Mouse (Mus musculus): ENCODE results near the gene Aftph. TPM values are rescaled to one million over a fixed set of nuclear protein-coding genes. Genes with fewer than 3 reads are reported as not detected.

The Aftph gene
- polyA plus RNA-seq, 1 experiment, result 34.8 TPM

DNA sequence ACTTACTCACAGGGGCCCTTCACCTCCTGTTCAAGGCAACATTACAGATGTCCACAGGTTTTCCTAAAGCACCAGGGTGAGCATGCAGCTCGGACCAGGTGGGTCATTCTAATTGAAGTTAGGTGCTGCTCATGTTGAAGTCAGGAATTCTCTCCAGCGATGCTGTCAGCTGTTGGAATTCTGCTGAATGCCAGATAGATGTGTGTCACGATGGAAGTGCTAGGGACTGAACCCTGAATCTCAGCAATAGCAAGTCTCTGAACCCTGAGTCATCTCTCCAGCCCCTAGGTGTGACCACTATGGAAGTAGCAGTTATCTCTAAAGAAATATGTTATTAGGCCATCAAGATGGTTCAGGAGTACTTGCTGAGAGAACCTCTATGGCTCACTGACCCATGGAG is 95.9 kb downstream of the Aftph start:
- Histone ChIP-seq H3K9me3 (replicated peaks; ENCODE audit: control insufficient read depth, insufficient read depth, low read length, poor library complexity, severe bottlenecking) (no peaks in the 10 kb centered on the region), H3K4me3 (ENCODE audit: low read depth, low read length) (no peak overlapping the region), H3K4me1 (ENCODE audit: control insufficient read depth, insufficient read depth, low read length) (peaks cover 10% of the 10 kb centered on the region), H3K36me3 (ENCODE audit: control insufficient read depth, insufficient read depth, low read length, poor library complexity, severe bottlenecking) (no peaks in the 10 kb centered on the region), H3K9ac (ENCODE audit: low read depth, poor library complexity, severe bottlenecking) (no peak overlapping the region), H3K27me3 (ENCODE audit: control insufficient read depth, insufficient read depth, low read length, poor library complexity, severe bottlenecking) (no peaks in the 10 kb centered on the region), H3K27ac (ENCODE audit: insufficient read depth, low read length) (no peak overlapping the region)
- TF ChIP-seq EP300 (IDR thresholded peaks at IDR 0.05; ENCODE audit: insufficient read depth, low read depth, low read length) (no peak), POLR2A (IDR thresholded peaks at IDR 0.05; ENCODE audit: insufficient read depth, low read length) (no peak), CTCF (IDR thresholded peaks at IDR 0.05; ENCODE audit: low read depth, low read length) (no peak)

DNA sequence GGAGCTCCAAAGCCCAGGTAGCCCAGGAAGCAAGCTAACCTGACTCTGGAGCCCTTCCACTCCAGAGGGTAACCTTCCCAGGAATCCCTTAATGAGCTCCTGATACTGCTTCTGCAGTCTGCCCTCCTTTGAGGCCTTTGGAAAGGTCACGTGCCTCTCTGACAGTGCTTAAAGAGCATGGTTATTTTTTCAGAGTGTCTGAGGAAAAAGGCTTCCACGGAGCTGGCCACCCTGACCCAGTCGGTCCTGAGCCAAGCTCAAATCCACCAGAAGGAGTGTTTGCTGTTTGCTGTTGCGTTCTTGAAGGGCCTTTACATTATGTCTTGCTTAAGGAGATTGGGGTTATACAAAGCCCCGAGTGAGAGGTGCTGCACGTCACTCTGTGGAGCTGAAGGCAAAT is 96.5 kb downstream of the Aftph start:
- peaks cover 10% of the 10 kb centered on the region for H3K4me1 ChIP-seq (ENCODE audit: control insufficient read depth, insufficient read depth, low read length)
- H3K9me3 ChIP-seq (replicated peaks; ENCODE audit: control insufficient read depth, insufficient read depth, low read length, poor library complexity, severe bottlenecking), result no peaks in the 10 kb centered on the region
- no peak overlapping the region for H3K4me3 ChIP-seq (ENCODE audit: low read depth, low read length)
- TF ChIP-seq CTCF (IDR thresholded peaks at IDR 0.05; ENCODE audit: low read depth, low read length) (no peak), EP300 (IDR thresholded peaks at IDR 0.05; ENCODE audit: insufficient read depth, low read depth, low read length) (no peak), POLR2A (IDR thresholded peaks at IDR 0.05; ENCODE audit: insufficient read depth, low read length) (no peak)
- H3K36me3 ChIP-seq (ENCODE audit: control insufficient read depth, insufficient read depth, low read length, poor library complexity, severe bottlenecking), result no peaks in the 10 kb centered on the region
- no peak overlapping the region for H3K9ac ChIP-seq (ENCODE audit: low read depth, poor library complexity, severe bottlenecking)
- no peaks in the 10 kb centered on the region for H3K27me3 ChIP-seq (ENCODE audit: control insufficient read depth, insufficient read depth, low read length, poor library complexity, severe bottlenecking)
- no peak overlapping the region for H3K27ac ChIP-seq (ENCODE audit: insufficient read depth, low read length)

DNA sequence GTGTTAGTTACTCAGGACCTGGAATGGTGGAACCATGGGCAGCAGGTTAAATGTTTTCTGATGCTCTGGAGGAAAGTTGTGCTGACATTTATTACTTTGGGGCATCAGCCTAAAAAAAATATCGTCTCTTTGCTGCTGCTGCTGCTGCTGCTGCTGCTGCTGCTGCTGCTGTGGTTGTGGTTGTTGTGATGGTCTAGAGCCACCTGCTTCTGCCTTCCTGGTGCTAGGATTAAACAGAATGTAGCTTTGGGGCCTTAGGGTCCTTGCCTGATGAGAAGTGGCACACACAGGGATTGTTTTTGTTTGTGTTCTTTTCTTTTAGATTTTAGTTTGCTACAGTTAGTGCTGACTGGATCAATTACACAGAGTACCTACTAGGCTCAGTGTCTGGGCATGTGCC is 97.2 kb downstream of the Aftph start:
- no peaks in the 10 kb centered on the region for H3K27me3 ChIP-seq (ENCODE audit: control insufficient read depth, insufficient read depth, low read length, poor library complexity, severe bottlenecking)
- no peak overlapping the region for H3K4me3 ChIP-seq (ENCODE audit: low read depth, low read length)
- H3K27ac ChIP-seq (ENCODE audit: insufficient read depth, low read length), result no peak overlapping the region
- H3K36me3 ChIP-seq (ENCODE audit: control insufficient read depth, insufficient read depth, low read length, poor library complexity, severe bottlenecking), result no peaks in the 10 kb centered on the region
- H3K9me3 ChIP-seq (replicated peaks; ENCODE audit: control insufficient read depth, insufficient read depth, low read length, poor library complexity, severe bottlenecking), result no peaks in the 10 kb centered on the region
- H3K4me1 ChIP-seq (ENCODE audit: control insufficient read depth, insufficient read depth, low read length), result peaks cover 10% of the 10 kb centered on the region
- TF ChIP-seq CTCF (IDR thresholded peaks at IDR 0.05; ENCODE audit: low read depth, low read length) (no peak), POLR2A (IDR thresholded peaks at IDR 0.05; ENCODE audit: insufficient read depth, low read length) (no peak), EP300 (IDR thresholded peaks at IDR 0.05; ENCODE audit: insufficient read depth, low read depth, low read length) (no peak)
- no peak overlapping the region for H3K9ac ChIP-seq (ENCODE audit: low read depth, poor library complexity, severe bottlenecking)

DNA sequence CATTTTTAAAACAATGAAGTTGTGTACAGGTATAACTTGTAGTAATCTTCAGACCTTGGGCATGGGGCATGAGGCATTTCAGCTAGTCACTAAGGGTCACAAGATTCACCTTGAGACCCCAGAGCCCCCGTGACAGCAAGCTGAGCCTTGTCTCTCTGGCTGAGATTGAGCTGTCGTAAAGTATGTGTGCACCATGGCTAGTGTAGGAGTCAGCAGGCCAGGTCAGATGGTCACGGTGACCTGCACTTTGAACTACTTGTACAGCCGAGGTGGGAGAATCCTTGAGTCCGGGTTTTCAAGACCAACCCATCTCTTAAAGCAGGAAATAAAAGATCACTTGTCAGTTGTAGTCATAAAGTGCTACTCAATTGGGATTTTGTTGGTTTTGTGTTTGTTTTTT is 98.2 kb downstream of the Aftph start:
- H3K36me3 ChIP-seq (ENCODE audit: control insufficient read depth, insufficient read depth, low read length, poor library complexity, severe bottlenecking), result no peaks in the 10 kb centered on the region
- no peak overlapping the region for H3K4me3 ChIP-seq (ENCODE audit: low read depth, low read length)
- H3K9ac ChIP-seq (ENCODE audit: low read depth, poor library complexity, severe bottlenecking), result no peak overlapping the region
- no peaks in the 10 kb centered on the region for H3K9me3 ChIP-seq (replicated peaks; ENCODE audit: control insufficient read depth, insufficient read depth, low read length, poor library complexity, severe bottlenecking)
- no peaks in the 10 kb centered on the region for H3K27me3 ChIP-seq (ENCODE audit: control insufficient read depth, insufficient read depth, low read length, poor library complexity, severe bottlenecking)
- H3K27ac ChIP-seq (ENCODE audit: insufficient read depth, low read length), result no peak overlapping the region
- H3K4me1 ChIP-seq (ENCODE audit: control insufficient read depth, insufficient read depth, low read length), result peaks cover 10% of the 10 kb centered on the region
- TF ChIP-seq POLR2A (IDR thresholded peaks at IDR 0.05; ENCODE audit: insufficient read depth, low read length), result no peak
- TF ChIP-seq CTCF (IDR thresholded peaks at IDR 0.05; ENCODE audit: low read depth, low read length), result no peak
- no peak for TF ChIP-seq EP300 (IDR thresholded peaks at IDR 0.05; ENCODE audit: insufficient read depth, low read depth, low read length)

DNA sequence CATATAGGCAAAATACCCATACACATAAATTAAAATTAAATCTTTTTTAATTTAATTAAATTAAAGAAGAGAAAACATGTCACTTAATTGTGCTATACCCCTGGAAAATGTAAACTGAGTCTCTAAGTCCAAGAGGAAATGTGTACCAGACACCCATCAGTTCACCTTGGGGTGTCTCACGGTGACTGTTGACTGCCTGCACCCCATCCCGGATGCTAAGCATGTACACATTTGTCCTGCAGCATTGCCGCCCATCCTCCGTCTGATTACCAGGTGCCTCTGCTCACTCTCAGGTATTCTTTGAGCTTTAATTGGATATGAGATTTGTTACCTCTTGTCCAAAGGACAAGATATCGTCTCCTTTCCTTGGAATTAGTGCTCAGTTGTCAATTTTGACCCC is 99.1 kb downstream of the Aftph start:
- peaks cover 10% of the 10 kb centered on the region for H3K4me1 ChIP-seq (ENCODE audit: control insufficient read depth, insufficient read depth, low read length)
- H3K27me3 ChIP-seq (ENCODE audit: control insufficient read depth, insufficient read depth, low read length, poor library complexity, severe bottlenecking), result no peaks in the 10 kb centered on the region
- no peaks in the 10 kb centered on the region for H3K36me3 ChIP-seq (ENCODE audit: control insufficient read depth, insufficient read depth, low read length, poor library complexity, severe bottlenecking)
- H3K4me3 ChIP-seq (ENCODE audit: low read depth, low read length), result no peak overlapping the region
- no peak for TF ChIP-seq POLR2A (IDR thresholded peaks at IDR 0.05; ENCODE audit: insufficient read depth, low read length)
- TF ChIP-seq CTCF (IDR thresholded peaks at IDR 0.05; ENCODE audit: low read depth, low read length), result no peak
- no peak for TF ChIP-seq EP300 (IDR thresholded peaks at IDR 0.05; ENCODE audit: insufficient read depth, low read depth, low read length)
- no peaks in the 10 kb centered on the region for H3K9me3 ChIP-seq (replicated peaks; ENCODE audit: control insufficient read depth, insufficient read depth, low read length, poor library complexity, severe bottlenecking)
- H3K9ac ChIP-seq (ENCODE audit: low read depth, poor library complexity, severe bottlenecking), result no peak overlapping the region
- H3K27ac ChIP-seq (ENCODE audit: insufficient read depth, low read length), result no peak overlapping the region

DNA sequence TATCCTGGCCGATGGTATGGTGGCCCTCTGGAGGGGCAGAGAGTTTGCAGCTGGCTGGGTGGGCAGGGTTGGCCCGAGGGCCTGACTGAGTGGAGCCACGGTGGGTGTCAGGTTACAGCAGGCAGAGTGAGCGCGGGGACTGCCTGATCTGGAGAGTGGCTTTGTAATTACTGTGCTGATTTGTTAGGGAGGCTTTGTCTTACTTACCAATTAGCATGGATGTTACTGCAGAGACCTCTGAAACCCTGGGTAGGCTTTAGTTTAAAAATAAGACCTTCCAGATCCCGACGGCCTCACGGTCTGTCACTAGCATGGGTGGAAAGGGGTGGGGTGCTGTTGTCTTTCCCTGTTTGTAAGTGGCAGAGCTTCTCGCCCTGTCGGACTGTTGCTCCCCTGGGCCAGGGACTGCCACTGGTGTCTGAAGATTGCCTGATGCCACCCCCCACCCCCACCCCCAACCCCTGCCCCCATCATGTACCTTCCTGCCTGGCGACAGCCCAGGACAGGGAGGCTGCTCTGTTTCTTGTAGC is 101.4 kb downstream of the Aftph start:
- Histone ChIP-seq H3K27ac (ENCODE audit: insufficient read depth, low read length) (peak overlapping the region; percentile 45), H3K27me3 (ENCODE audit: control insufficient read depth, insufficient read depth, low read length, poor library complexity, severe bottlenecking) (no peaks in the 10 kb centered on the region), H3K4me1 (ENCODE audit: control insufficient read depth, insufficient read depth, low read length) (peaks cover 10% of the 10 kb centered on the region), H3K4me3 (ENCODE audit: low read depth, low read length) (no peak overlapping the region), H3K9ac (ENCODE audit: low read depth, poor library complexity, severe bottlenecking) (peak overlapping the region; percentile 12; the same call in 1 of the 2 replicates), H3K36me3 (ENCODE audit: control insufficient read depth, insufficient read depth, low read length, poor library complexity, severe bottlenecking) (no peaks in the 10 kb centered on the region), H3K9me3 (replicated peaks; ENCODE audit: control insufficient read depth, insufficient read depth, low read length, poor library complexity, severe bottlenecking) (no peaks in the 10 kb centered on the region)
- TF ChIP-seq POLR2A (IDR thresholded peaks at IDR 0.05; ENCODE audit: insufficient read depth, low read length), result no peak
- TF ChIP-seq EP300 (IDR thresholded peaks at IDR 0.05; ENCODE audit: insufficient read depth, low read depth, low read length), result peak; percentile 80
- no peak for TF ChIP-seq CTCF (IDR thresholded peaks at IDR 0.05; ENCODE audit: low read depth, low read length)

Measured in ES-Bruce4 (cell line).